Mouse (Mus musculus) thymus, adult 2 months (tissue): ENCODE data around the gene 1500009C09Rik.

Source experiments
- CTCF ChIP-seq: fragments of 200-500 bp; IDR thresholded peaks from 2 replicates; pipeline ENCODE4 v1.5.1; 2012; ENCODE audit warnings: mild to moderate bottlenecking, control low read depth, low read length, moderate library complexity, borderline replicate concordance; ENCODE audit not compliant: control insufficient read depth, poor library complexity, insufficient read depth; ENCODE audit errors: extremely low read depth
- POLR2A ChIP-seq: fragments of 200-500 bp; IDR thresholded peaks from 2 replicates; pipeline ENCODE4 v1.6.1; 2012; ENCODE audit warnings: mild to moderate bottlenecking, low read length, control low read depth, moderate library complexity; ENCODE audit not compliant: control insufficient read depth, poor library complexity, insufficient read depth; ENCODE audit errors: extremely low read depth

- TF ChIP-seq CTCF (no peak), POLR2A (no peak)
Observed at GRCm38 (mm10) chr15:82223657-82224601, 28.3 kb upstream of the 1500009C09Rik start, which contains the start of gene Tnfrsf13c.
